Mouse (Mus musculus) lung, adult 2 months (tissue): ENCODE results near the gene Rwdd2b.

Source experiments
- CTCF ChIP-seq: fragments of 200-500 bp; IDR thresholded peaks from 2 replicates; pipeline ENCODE4 v1.5.1; 2011; ENCODE audit warnings: mild to moderate bottlenecking, low read length, control low read depth; ENCODE audit not compliant: insufficient read depth
- POLR2A ChIP-seq: fragments of 200-500 bp; IDR thresholded peaks from 2 replicates; pipeline ENCODE4 v1.6.1; 2011; ENCODE audit warnings: low read depth, mild to moderate bottlenecking, control low read depth, low read length, borderline replicate concordance; ENCODE audit errors: extremely low read depth

- TF ChIP-seq POLR2A, result no peak
- no peak for TF ChIP-seq CTCF
These were observed 44.0 kb upstream of the Rwdd2b start for GRCm38 (mm10) chr16:87484367-87484766.
